Mouse (Mus musculus) heart, postnatal 0 days (tissue): ENCODE data around the gene Stx8. TPM values are rescaled to one million over a fixed set of nuclear protein-coding genes. Genes with fewer than 3 reads are reported as not detected.
A peak's percentile ranks its signal among the peaks of the same experiment; 100 is the strongest.

Source experiments
- ATAC-seq: fragments of 200-750 bp; cut with Nextera tagmentation; 2 replicates; pipeline ENCODE4 v1.8.0; 2017; ENCODE audit warnings: low read depth, moderate number of reproducible peaks, moderate library complexity; ENCODE audit not compliant: insufficient read depth
- DNase-seq: peaks from one replicate; pipeline ENCODE4 v3.0.0-alpha.2; 2016; ENCODE audit warnings: low spot score
- H3K27ac ChIP-seq: fragments of 300-500 bp; sonication (generic); 2 replicates; pipeline ENCODE4 v1.5.1; 2014; ENCODE audit warnings: low read depth, mild to moderate bottlenecking
- H3K27me3 ChIP-seq: fragments of 300-500 bp; sonication (generic); 2 replicates; pipeline ENCODE4 v1.6.1; 2014; ENCODE audit warnings: low read length, mixed read lengths; ENCODE audit not compliant: control insufficient read depth, insufficient read depth
- H3K36me3 ChIP-seq: fragments of 300-500 bp; sonication (generic); replicated peaks from 2 replicates; pipeline ENCODE4 v1.6.1; 2014; ENCODE audit warnings: low read length, mixed read lengths; ENCODE audit not compliant: control insufficient read depth, insufficient read depth
- H3K4me1 ChIP-seq: fragments of 300-500 bp; sonication (generic); 2 replicates; pipeline ENCODE4 v1.6.1; 2014; ENCODE audit warnings: antibody characterized with exemption; ENCODE audit not compliant: control insufficient read depth, insufficient read depth
- H3K4me2 ChIP-seq: fragments of 300-500 bp; sonication (generic); 2 replicates; pipeline ENCODE4 v1.6.1; 2014; ENCODE audit warnings: low read depth, mild to moderate bottlenecking, low read length, moderate library complexity
- H3K4me3 ChIP-seq: fragments of 300-500 bp; sonication (generic); 2 replicates; pipeline ENCODE4 v1.5.1; 2014; ENCODE audit warnings: low read depth, low read length
- H3K9ac ChIP-seq: fragments of 300-500 bp; sonication (generic); replicated peaks from 2 replicates; pipeline ENCODE4 v1.6.1; 2014; ENCODE audit warnings: low read depth, low read length, mixed read lengths
- H3K9me3 ChIP-seq: fragments of 300-500 bp; sonication (generic); replicated peaks from 2 replicates; pipeline ENCODE4 v1.6.1; 2016; ENCODE audit warnings: low read length; ENCODE audit not compliant: control insufficient read depth
- CTCF ChIP-seq: IDR thresholded peaks from 2 replicates; pipeline ENCODE4 v1.5.1; 2016; ENCODE audit warnings: antibody characterized with exemption, control low read depth, low read depth
- EP300 ChIP-seq: IDR thresholded peaks from 2 replicates; pipeline ENCODE4 v1.6.1; 2016; ENCODE audit warnings: antibody characterized with exemption, low read depth
- WGBS: fragments of 180-500 bp; shearing (Covaris S2); extraction: QIAGEN DNeasy Blood & Tissue Kit; methylation state at CpG from one replicate; pipeline ENCODE4 v1.1.7; 2014; 5-methylcytosine and 5-hydroxymethylcytosine counted together
- microRNA-seq: library from miRNA; unstranded; fragments of <30 nt; microRNA quantifications from one replicate; pipeline ENCODE4, GENCODE M21; 2016
- polyA plus RNA-seq: library from polyadenylated mRNA; unstranded; fragments of >200 nt; fragmentation: Nextera tagmentation; extraction: Ambion mirVana; gene quantifications from 2 replicates; pipeline ENCODE4 v1.2.1, GENCODE M21; 2015
- total RNA-seq: library from RNA; depleted of rRNA; stranded (reverse); fragments of >200 nt; gene quantifications from 2 replicates; pipeline ENCODE4 v1.2.3, GENCODE M21; 2014; ENCODE audit warnings: low replicate concordance; rRNA removed

Stx8 gene
- total and polyA plus RNA-seq, 2 experiments from 2014 or later = 15.9 to 69.0 TPM

DNA sequence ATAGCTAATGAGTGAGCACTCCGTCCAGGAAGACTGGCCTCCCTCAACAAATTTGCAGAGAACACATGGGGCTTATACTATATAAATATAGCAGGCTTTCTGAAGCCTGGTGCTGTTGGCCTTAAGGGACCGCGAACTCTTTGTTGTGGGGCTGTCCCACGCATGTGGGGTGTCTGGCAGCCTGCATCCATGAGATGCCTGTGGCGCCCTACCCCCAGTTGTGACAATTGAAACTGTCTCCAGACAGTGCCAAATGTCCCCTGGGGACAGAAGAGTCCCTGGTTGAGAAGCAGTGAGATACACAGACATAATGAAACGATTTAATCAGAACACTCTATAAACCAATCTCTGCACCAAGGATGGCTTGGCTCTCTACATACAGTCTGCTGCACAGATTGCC, 284.1 kb downstream of the Stx8 start:
- Histone ChIP-seq H3K27ac (no peak overlapping the region), H3K4me2 (no peak overlapping the region), H3K4me3 (no peak overlapping the region), H3K9ac (no peak overlapping the region), H3K27me3 (no peaks in the 10 kb centered on the region), H3K4me1 (peaks cover 4% of the 10 kb centered on the region; the same call in 1 of the 2 replicates), H3K36me3 (peaks cover 13% of the 10 kb centered on the region), H3K9me3 (0 out of 2 replicates have a peak, but pooled peaks cover 4% of the 10 kb centered on the region)
- TF ChIP-seq EP300 (no peak), CTCF (no peak)
- DNase-seq (no peak), ATAC-seq (no peak)
- WGBS = 80% methylated on average over 6 of the region's 6 CpGs

DNA sequence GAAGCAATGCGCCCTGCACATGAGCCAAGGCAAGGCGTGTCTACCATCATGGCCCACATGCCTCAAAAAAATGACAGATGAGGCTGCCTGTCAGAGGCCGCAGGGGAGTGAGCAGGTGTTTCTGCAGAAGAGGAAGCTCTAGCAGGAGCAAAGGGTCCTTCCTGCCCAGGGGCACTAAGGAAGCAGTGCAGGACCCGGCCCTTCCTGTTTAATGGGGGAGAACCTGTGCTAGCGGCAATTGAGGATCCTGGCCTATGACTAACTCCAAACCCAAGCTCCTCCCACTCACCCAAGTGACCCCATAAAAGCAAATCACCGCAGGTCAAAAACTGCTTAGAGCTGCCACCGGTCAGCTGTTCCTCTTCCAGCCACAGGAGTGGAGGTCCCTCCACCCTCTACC, 287.5 kb downstream of the Stx8 start:
- H3K27ac ChIP-seq = no peak overlapping the region
- no peak for TF ChIP-seq EP300
- no peak for TF ChIP-seq CTCF
- no peak overlapping the region for H3K4me3 ChIP-seq
- H3K4me2 ChIP-seq = no peak overlapping the region
- H3K27me3 ChIP-seq = no peaks in the 10 kb centered on the region
- H3K9me3 ChIP-seq = 0 out of 2 replicates have a peak, but pooled peaks cover 4% of the 10 kb centered on the region
- H3K4me1 ChIP-seq = peaks cover 4% of the 10 kb centered on the region; the same call in 1 of the 2 replicates
- DNase-seq = peak; percentile 13
- ATAC-seq = no peak
- H3K9ac ChIP-seq = no peak overlapping the region
- WGBS = 81% methylated on average over 7 of the region's 7 CpGs
- H3K36me3 ChIP-seq = peaks cover 15% of the 10 kb centered on the region; the same call in 1 of the 2 replicates

Small RNAs within 50 kb of the gene (microRNA-seq; reads per million reads assigned to microRNA genes)
- gene Mir6406 = not detected

Other genes starting within 250 kb of the Stx8 start
- gene Glp2r, start 195.0 kb upstream of the Stx8 start, total RNA-seq = not detected in 2 replicates
- gene Glp2r, start 195.0 kb upstream of the Stx8 start, polyA plus RNA-seq = not detected in 2 replicates
- not detected in 2 replicates for gene Gsg1l2, start 191.6 kb upstream of the Stx8 start, total RNA-seq
- not detected in 2 replicates for gene Gsg1l2, start 191.6 kb upstream of the Stx8 start, polyA plus RNA-seq
- 148 TPM in 2 replicates for gene Dhrs7c, start 168.0 kb upstream of the Stx8 start, total RNA-seq
- 92.5 and 94.9 TPM in 2 replicates for gene Dhrs7c, start 168.0 kb upstream of the Stx8 start, polyA plus RNA-seq
- 2.9 and 3.9 TPM in 2 replicates for gene Usp43, start 44.0 kb upstream of the Stx8 start, total RNA-seq
- 0.55 and 0.66 TPM in 2 replicates for gene Usp43, start 44.0 kb upstream of the Stx8 start, polyA plus RNA-seq
- gene Cfap52, start 542 bp upstream of the Stx8 start, total RNA-seq = not detected in 2 replicates
- gene Cfap52, start 542 bp upstream of the Stx8 start, polyA plus RNA-seq = 0.12 and 0.44 TPM in 2 replicates